Mouse (Mus musculus) layer of hippocampus, postnatal 25 days (tissue): Measurements from ENCODE around the gene Hormad2. TPM values are rescaled to one million over a fixed set of nuclear protein-coding genes. Genes with fewer than 3 reads are reported as not detected.

Experiments
- DNase-seq, 2 experiments: peaks; one replicate each; pipeline ENCODE4 v3.0.0; 2022; ENCODE audit warnings: mixed read lengths in 2 of 2, low spot score in 1 of 2; ENCODE audit errors: extremely low spot score in 1 of 2
- total RNA-seq, 2 experiments: library from RNA; stranded (reverse); gene quantifications; 2 replicates each; pipeline ENCODE4 v1.2.3; 2021

Gene Hormad2
- total RNA-seq, 2 experiments from 2014 or later = 0.45 TPM; not detected in 1

GRCm38 (mm10) chr11:4451116-4451515 lies 10.2 kb upstream of the Hormad2 start:
- DNase-seq = peak; percentile 45 to 71

DNA sequence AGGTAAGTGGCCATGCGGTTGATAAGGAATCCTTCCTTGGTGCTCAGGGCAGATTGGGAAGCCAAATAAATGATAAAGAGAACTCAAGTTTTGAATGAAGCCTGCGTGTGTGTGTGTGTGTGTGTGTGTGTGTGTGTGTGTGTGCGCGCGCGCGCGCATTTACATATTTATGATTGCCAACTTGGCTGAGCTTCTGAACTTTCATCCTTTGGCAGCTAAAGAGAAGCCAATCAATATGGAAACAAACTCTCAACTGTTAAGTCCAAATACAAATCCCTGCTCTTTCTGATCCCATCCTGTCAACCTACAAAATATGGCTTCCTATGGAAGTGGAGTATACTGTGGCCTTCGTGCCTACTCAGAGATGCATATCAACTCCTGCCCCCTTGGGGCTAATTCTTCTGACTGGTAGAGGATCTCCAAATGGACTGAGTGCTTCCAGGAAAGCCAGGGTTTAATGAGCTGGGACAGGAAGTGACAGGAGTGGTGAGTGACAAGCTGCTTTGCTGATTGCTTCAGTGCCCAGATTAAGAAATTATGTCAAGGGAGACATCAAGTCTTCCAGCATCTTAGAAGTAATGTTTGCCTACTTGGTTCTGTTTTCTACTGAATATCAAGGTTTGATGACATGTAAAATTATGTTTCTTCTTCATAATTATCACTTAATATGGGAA lies 5.4 kb upstream of the Hormad2 start:
- no peak for DNase-seq

- no peak for DNase-seq
Measured at GRCm38 (mm10) chr11:4442280-4442679, 1.4 kb upstream of the Hormad2 start.

DNA sequence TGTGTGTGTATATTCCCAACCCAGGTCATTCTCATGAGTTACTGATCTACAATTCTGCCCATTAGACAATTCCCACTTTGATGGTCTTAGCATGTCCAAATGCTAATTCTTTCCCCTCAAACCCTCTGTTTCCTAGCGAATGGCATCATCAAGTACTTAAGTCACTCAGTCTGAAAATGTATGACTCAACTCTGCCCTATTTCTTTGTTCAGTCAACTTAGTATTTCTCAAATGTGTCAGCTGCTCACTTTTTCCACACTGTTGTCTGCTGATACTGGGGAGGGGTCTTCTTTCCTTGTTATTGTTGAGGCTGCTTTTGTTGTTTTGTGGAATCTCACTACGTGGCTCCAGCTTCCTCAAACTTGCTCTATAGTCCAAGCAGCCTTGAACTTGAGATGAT lies 2.7 kb downstream of the Hormad2 start:
- DNase-seq = no peak

DNA sequence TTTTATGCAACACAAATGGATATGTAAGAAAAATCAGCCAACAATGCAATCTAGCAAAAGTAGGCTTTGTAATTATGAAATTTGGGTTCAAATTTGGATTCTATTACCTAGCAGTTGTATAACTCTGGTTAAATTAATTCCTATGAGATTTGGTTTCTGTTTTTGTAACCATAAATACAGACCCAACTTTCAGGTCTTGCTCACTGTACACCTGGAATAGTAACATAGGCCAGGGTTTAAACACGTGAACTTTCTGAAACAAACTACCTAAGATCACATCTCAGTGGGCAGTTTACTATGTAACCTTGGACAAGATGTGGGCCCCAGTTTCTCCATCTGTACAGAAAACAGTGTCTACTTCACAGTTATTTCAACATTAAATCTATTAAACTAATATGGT lies 3.6 kb downstream of the Hormad2 start:
- no peak for DNase-seq

GRCm38 (mm10) chr11:4436631-4437030 lies 4.3 kb downstream of the Hormad2 start:
- no peak for DNase-seq

DNA sequence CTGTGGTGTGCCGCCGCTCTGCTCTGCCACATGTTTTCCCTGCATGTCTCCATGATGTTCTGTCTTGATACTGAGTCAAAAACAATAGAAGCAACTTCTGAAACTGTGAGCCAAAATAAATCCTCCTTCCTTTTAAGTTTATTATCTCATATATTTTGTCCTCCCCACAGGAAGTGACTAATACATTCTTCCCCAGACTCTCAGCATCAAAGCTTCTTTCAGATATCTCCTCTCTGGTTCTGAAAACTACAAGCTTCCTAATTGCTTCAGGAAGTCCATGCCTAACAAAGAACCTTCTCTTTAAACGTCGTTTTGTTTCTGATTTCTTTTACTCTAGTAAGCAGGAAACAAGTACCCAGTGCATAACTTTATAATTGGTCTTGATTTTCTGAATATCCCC lies 6.4 kb downstream of the Hormad2 start:
- no peak for DNase-seq

DNA sequence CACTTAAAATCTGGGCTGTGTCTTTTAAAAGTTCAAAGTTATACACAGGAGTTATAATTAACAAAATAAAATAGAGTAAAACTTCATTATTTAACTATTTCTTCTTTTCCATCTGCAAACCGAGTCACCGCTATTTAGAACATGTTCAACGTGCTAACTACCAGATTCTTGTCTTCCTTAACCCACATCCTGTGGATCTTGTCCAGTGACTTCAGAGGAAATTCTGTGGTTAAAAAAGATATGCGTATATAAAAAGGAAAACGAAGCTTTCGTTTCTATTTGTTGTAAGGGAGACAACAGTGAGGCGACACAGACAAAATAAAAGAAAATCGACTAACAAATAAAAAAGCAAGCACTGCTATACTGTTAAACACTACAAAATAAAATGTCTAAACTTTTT lies 17.1 kb downstream of the Hormad2 start:
- DNase-seq = no peak

- DNase-seq = no peak
Measured at GRCm38 (mm10) chr11:4422494-4423425, 18.1 kb downstream of the Hormad2 start.

DNA sequence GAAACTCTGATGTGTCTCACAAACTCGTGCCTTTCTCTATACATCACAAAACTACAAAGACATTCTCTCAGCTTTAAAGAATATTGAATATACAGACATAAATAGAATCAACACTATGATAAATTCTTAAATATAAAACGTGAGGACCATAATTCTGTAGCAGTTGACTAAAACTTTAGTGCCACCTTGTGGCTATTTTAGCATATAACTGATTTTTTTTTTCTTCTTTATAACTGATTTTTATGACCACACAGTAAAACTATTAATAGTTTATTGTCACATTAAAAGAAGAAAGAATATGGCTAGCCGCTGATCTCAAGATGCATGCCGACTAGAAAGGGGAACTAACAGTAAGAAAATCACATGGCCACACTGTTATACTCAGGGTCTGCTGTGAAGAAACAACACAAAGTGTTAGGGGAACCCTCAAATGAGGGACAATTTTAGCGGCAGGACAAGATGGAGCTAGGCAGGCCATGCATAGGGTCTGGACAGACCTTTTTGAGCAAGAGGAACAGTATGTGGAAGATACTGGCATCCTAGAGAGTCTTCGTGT lies 18.9 kb downstream of the Hormad2 start:
- no peak for DNase-seq

DNA sequence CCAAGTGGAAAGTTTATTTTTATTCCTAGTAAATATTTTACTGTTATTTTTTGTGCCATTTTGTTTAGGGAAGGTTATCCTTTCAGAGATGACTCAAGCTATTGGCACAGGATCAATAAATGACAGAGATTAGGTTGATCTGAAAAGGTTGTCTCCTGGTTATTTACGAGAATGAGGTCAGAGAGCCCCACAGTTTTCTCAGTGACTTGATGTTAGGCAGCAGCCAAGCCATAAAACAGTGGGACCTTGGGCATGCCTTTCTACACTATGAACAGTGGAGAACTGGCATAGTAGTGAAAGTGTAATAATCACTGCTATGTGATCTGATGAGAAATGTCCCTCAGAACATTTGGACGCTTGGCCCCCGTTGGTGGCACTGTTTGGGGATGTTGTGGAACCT lies 22.9 kb downstream of the Hormad2 start:
- DNase-seq = no peak

DNA sequence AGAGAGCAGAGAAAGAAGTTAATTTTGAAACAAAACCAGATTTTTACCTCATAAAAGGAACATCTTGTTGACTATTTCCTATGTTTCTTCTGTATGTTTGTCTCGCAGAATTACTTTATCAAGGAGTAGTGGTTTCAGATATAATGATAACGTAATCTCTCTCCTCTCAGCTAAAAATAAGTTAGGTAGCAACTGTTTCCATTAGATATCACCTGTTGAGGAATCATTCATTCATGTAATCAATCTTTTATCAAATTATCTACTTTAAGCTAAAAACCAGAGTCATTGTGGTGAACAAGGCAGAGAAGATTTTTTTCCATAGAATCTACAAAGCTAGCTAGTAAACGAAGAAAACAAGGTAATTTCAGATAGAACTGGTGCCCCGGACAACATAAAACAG lies 28.6 kb downstream of the Hormad2 start:
- no peak for DNase-seq

DNA sequence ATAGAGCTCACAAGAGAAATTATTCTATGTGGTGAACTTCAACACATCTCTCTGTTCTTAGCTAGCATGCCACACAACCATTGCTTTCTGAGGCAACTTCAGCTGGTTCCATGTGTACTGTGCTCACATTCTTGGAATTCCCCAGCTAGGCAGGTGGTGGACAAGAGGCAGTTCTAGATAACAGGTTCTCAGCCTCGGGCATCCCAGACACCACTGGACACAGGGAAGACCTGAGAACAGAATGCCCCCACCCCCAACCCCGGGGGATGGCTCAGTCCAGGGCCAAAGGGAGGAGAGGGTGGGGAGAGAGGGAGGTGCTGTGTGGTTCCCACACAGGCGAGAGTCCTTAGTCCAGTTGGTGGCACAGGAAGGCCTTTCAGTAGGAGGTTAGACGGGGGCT lies 36.6 kb downstream of the Hormad2 start:
- no peak for DNase-seq

DNA sequence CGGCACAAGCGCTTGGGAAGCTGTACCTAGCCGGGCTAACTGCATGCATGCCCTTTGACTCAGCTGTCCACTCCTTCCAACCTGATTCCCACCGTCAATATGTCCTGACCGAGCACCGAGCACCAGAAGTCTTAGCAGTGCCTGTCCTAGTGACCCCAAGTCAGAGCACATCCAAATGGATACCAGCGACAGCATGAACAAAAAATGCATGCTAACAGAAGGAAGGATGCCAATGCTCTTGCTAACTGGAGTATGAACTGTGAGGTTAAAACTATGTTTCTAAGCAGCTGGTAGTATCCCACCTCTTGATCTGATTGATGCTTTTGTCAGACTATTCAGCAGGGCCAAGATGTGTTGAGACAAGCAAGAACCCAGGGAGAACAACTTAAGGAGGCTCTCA lies 37.5 kb downstream of the Hormad2 start:
- DNase-seq = no peak

DNA sequence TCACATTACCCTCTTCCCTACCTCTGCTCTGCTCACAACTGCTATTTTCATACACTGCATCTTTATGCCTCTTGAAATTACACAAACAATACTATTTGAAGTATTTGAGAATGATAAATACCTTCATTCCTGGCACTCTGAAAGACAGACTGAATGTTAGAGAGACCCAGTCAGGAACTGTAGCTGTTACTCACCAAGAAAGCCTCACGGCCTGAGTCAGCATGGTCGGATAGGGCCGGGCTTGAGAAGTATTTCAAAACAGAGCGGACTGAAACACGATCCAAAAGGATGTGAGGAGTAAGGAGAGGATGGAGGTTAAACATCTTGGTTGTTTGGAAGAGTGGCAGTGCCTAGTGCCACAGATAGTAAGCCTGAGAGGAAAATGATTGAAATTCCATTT lies 39.7 kb downstream of the Hormad2 start:
- no peak for DNase-seq

DNA sequence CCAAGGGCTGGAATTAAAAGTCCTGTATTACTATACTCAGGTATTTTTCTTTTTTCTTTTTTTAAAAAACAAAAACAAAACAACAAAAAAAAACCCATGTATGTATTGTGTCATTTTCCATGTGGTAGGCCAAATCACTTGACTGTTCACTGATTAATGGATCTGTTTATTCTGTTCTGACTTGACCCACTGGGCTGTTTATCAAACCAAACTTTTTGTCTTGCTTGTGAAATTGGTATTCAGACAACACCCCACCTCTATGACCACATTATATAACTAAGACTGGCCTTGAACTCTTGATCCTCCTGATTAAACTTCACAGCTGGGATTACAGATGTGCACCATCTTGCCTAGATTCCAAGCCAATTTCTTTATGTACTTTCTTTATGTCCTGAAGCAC lies 46.7 kb downstream of the Hormad2 start:
- no peak for DNase-seq

- no peak for DNase-seq
Measured at GRCm38 (mm10) chr11:4388018-4388417, 52.9 kb downstream of the Hormad2 start.

DNA sequence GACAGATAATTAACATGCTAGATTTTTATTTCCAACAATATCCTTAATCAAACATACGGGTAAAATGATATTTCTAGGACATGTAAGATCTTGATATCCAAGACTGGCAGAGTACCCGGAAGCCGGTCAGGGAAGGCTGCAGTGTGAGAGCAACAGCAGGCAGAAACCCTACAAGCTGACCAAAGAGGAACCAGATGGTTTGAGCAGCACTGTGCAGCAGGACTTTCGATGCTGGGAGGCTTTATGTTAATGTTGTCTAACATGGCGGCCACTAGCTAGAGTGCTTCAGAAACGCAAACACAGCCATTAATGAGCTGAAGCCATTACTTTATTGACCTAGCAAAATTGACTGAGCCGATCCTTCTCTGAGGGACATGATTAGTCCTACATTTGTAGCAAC lies 58.6 kb downstream of the Hormad2 start:
- no peak for DNase-seq

DNA sequence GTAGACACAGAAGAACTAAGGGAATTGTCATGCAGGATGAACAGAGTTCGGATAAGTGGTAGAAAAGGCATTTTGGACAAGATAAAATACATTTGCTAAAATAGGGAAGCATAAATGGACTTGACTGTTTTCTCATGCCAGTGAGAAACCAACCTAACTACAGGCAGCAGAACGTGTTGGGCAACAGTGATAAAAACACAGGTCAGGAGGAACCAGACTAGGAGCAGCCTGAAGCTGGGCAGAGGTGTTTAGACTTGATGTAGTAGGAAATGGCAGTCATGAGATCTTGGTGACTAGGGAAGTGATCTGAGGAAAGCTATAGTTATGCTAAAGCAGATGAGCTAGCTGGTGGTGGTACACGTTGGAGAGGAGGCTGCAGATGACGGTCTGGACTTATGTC lies 61.0 kb downstream of the Hormad2 start:
- no peak for DNase-seq

DNA sequence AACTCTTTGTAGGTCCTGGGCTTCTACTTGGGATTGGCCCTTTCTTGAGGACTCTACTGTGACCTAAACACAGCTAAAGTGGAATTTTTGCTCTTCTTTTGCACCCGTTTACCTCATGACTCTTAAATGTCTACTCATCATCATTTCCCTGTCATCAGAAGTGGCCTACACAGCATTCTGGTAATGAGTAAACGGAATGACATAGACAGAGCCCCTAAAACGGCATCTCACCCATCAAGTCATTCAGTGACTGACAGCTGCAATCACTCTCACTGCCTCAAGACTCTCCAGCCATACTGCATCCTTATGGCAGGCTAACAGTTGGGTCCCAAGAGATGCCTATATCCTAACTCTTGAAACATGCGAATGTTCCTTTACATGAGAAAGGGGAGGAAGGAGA lies 74.5 kb downstream of the Hormad2 start:
- no peak for DNase-seq

DNA sequence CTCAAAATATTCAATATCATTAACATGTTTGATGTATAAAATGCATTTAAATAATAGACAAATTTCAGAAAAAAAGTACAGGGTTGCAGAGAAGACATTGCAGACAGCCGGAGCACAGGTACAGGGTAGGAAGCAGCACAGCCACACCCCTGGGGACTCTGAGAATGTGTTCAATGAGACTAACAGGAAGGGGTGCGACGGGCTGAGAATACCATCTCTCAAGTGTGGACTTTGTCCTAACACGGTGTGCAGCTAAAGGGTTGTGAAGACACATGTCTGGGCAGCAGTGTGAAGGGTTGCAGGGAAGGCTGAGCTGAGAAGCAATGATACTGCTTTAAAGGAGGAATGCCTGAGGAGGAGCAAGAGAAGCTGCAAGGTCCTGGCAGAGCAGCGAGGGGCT lies 85.5 kb downstream of the Hormad2 start:
- no peak for DNase-seq

- no peak for DNase-seq
Measured at GRCm38 (mm10) chr11:4352637-4353036, 88.3 kb downstream of the Hormad2 start.
